Mouse (Mus musculus): ENCODE results near the gene Lpar3.

DNA sequence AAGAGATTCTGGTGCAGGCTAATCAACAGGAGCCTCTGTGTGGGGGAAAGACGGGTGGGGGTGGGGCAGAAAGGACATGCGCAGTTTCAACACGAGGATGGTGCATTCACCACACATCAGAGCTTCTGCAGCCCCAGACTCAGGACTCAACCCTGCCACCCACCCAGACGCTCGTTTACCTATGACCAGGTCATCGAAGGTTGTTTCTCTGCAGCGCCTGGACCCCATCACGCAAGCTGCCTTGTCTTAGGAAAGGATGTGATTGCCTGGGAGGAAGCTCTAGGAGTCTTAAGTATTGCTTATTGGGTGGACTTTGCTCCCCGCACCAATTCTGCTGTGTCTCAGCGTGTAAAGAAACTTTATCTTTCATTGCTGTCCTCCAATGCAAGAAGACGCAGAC lies 40.1 kb downstream of the Lpar3 start:
- TF ChIP-seq EP300 (IDR thresholded peaks at IDR 0.05; ENCODE audit: insufficient read depth, low read depth, low read length), result no peak
- TF ChIP-seq CTCF (IDR thresholded peaks at IDR 0.05), result no peak

All from heart, adult 2 months (tissue).